Mouse (Mus musculus) lung, embryonic 15.5 days (tissue): ENCODE measurements around the gene Igfbp2. TPM values are rescaled to one million over a fixed set of nuclear protein-coding genes. Genes with fewer than 3 reads are reported as not detected.

Experiments used
- polyA plus RNA-seq: library from polyadenylated mRNA; unstranded; fragments of >200 nt; fragmentation: Nextera tagmentation; extraction: Ambion mirVana; gene quantifications from 2 replicates; pipeline ENCODE4 v1.2.1, GENCODE M21; 2015

Gene Igfbp2
- polyA plus RNA-seq, 1 experiment from 2014 or later, result 344 TPM

Other genes starting within 250 kb of the Igfbp2 start
- 21.8 and 26.7 TPM in 2 replicates for gene Smarcal1, start 241.3 kb upstream of the Igfbp2 start, polyA plus RNA-seq
- not detected in 2 replicates for gene Ankar, start 123.9 kb upstream of the Igfbp2 start, polyA plus RNA-seq
- gene Rpl37a, start 113.2 kb upstream of the Igfbp2 start, polyA plus RNA-seq, result 1,583 and 1,678 TPM in 2 replicates
- gene Igfbp5, start 50.4 kb downstream of the Igfbp2 start, polyA plus RNA-seq, result 72.0 and 76.7 TPM in 2 replicates
- gene Tnp1, start 191.4 kb downstream of the Igfbp2 start, polyA plus RNA-seq, result not detected in 2 replicates